8 mouse cellular contexts compared by ENCODE assay signal in genomic region chr2:29787937-29788681, GRCm38 (mm10). TPM values are rescaled to one million over a fixed set of nuclear protein-coding genes. Genes with fewer than 3 reads are reported as not detected.
A peak's percentile ranks its signal among the peaks of the same experiment; 100 is the strongest.
DNase-seq lines count a peak whose midpoint lies in the region; ATAC-seq and TF ChIP-seq lines count a peak whose summit lies in the region.

TSS of gene Trub2 (minus strand) at chr2:29788502.

- TF ChIP-seq CTCF in ES-Bruce4 (IDR thresholded peaks at IDR 0.05; ENCODE audit: low read depth, low read length) = no peak
- no peak for TF ChIP-seq CTCF in stomach, postnatal 0 days (IDR thresholded peaks at IDR 0.05; ENCODE audit: low read depth)

- peak within 1 kb of the TSS; percentile 94 for H3K4me3 ChIP-seq in ES-Bruce4 (ENCODE audit: low read depth, low read length)
- peak within 1 kb of the TSS; percentile 78 for H3K4me3 ChIP-seq in forebrain, embryonic 12.5 days (replicated peaks)
- peak within 1 kb of the TSS; percentile 73 for H3K4me3 ChIP-seq in heart, embryonic 16.5 days (ENCODE audit: low read length)
- H3K4me3 ChIP-seq in liver, embryonic 15.5 days (replicated peaks) = peak within 1 kb of the TSS; percentile 73
- peak within 1 kb of the TSS; percentile 60 for H3K4me3 ChIP-seq in neural tube, embryonic 12.5 days
- peak within 1 kb of the TSS; percentile 68 for H3K4me3 ChIP-seq in stomach, postnatal 0 days (ENCODE audit: low read depth, low read length)

- peaks cover 32% of the 10 kb centered on the region for H3K36me3 ChIP-seq in ES-Bruce4 (ENCODE audit: control insufficient read depth, insufficient read depth, low read length, poor library complexity, severe bottlenecking)
- peaks cover 60% of the 10 kb centered on the region for H3K36me3 ChIP-seq in forebrain, embryonic 12.5 days (replicated peaks)
- peaks cover 29% of the 10 kb centered on the region for H3K36me3 ChIP-seq in heart, embryonic 16.5 days (ENCODE audit: control insufficient read depth, insufficient read depth)
- peaks cover 37% of the 10 kb centered on the region for H3K36me3 ChIP-seq in liver, embryonic 15.5 days (replicated peaks)
- H3K36me3 ChIP-seq in neural tube, embryonic 12.5 days = peaks cover 57% of the 10 kb centered on the region
- H3K36me3 ChIP-seq in stomach, postnatal 0 days (ENCODE audit: control insufficient read depth, insufficient read depth, low read length) = peaks cover 17% of the 10 kb centered on the region

- H3K27me3 ChIP-seq in ES-Bruce4 (ENCODE audit: control insufficient read depth, insufficient read depth, low read length, poor library complexity, severe bottlenecking) = no peaks in the 10 kb centered on the region
- no peaks in the 10 kb centered on the region for H3K27me3 ChIP-seq in forebrain, embryonic 12.5 days
- H3K27me3 ChIP-seq in heart, embryonic 16.5 days (ENCODE audit: control insufficient read depth, insufficient read depth, low read length) = no peaks in the 10 kb centered on the region
- no peaks in the 10 kb centered on the region for H3K27me3 ChIP-seq in liver, embryonic 15.5 days
- no peaks in the 10 kb centered on the region for H3K27me3 ChIP-seq in neural tube, embryonic 12.5 days (replicated peaks)
- no peaks in the 10 kb centered on the region for H3K27me3 ChIP-seq in stomach, postnatal 0 days (ENCODE audit: control insufficient read depth, insufficient read depth, low read length)

- no peak for TF ChIP-seq EP300 in ES-Bruce4 (IDR thresholded peaks at IDR 0.05; ENCODE audit: insufficient read depth, low read depth, low read length)
- no peak for TF ChIP-seq EP300 in stomach, postnatal 0 days (optimal IDR thresholded peaks at IDR 0.05)

- WGBS in forebrain, embryonic 12.5 days = under 1% methylated on average over 45 of the region's 45 CpGs
- WGBS in heart, embryonic 16.5 days = under 1% methylated on average over 45 of the region's 45 CpGs
- under 1% methylated on average over 45 of the region's 45 CpGs for WGBS in liver, embryonic 15.5 days (ENCODE audit: insufficient replicate concordance)
- WGBS in neural tube, embryonic 12.5 days = under 1% methylated on average over 45 of the region's 45 CpGs
- WGBS in stomach, postnatal 0 days = under 1% methylated on average over 45 of the region's 45 CpGs

- H3K27ac ChIP-seq in ES-Bruce4 (ENCODE audit: insufficient read depth, low read length) = no peak within 1 kb of the TSS
- H3K27ac ChIP-seq in forebrain, embryonic 12.5 days = peak within 1 kb of the TSS; percentile 75
- H3K27ac ChIP-seq in heart, embryonic 16.5 days (ENCODE audit: low read length) = peak within 1 kb of the TSS; percentile 77
- H3K27ac ChIP-seq in liver, embryonic 15.5 days (replicated peaks) = peak within 1 kb of the TSS; percentile 83
- H3K27ac ChIP-seq in neural tube, embryonic 12.5 days = no peak within 1 kb of the TSS
- H3K27ac ChIP-seq in stomach, postnatal 0 days (replicated peaks) = peak within 1 kb of the TSS; percentile 81

- TF ChIP-seq POLR2A in ES-Bruce4 (IDR thresholded peaks at IDR 0.05; ENCODE audit: insufficient read depth, low read length) = no peak

- peaks cover 6% of the 10 kb centered on the region for H3K4me1 ChIP-seq in ES-Bruce4 (ENCODE audit: control insufficient read depth, insufficient read depth, low read length)
- peaks cover 17% of the 10 kb centered on the region for H3K4me1 ChIP-seq in forebrain, embryonic 12.5 days
- H3K4me1 ChIP-seq in heart, embryonic 16.5 days (ENCODE audit: control insufficient read depth, insufficient read depth, low read length) = peaks cover 8% of the 10 kb centered on the region
- H3K4me1 ChIP-seq in liver, embryonic 15.5 days (replicated peaks) = peaks cover 20% of the 10 kb centered on the region
- H3K4me1 ChIP-seq in neural tube, embryonic 12.5 days = peaks cover 15% of the 10 kb centered on the region
- no peaks in the 10 kb centered on the region for H3K4me1 ChIP-seq in stomach, postnatal 0 days (replicated peaks; ENCODE audit: control insufficient read depth, insufficient read depth)

- DNase-seq in c-Kit-positive CD71-positive TER-119-positive erythroid progenitor cells, embryonic 14.5 days (ENCODE audit: low spot score) = peak; percentile 81
- peak; percentile 87 to 92 for DNase-seq in kidney, postnatal 4 days
- peak; percentile 88 for DNase-seq in stomach, postnatal 0 days (ENCODE audit: low spot score)

- peak; percentile 84 for ATAC-seq in forebrain, embryonic 12.5 days (ENCODE audit: low FRiP score)
- peak; percentile 90 for ATAC-seq in heart, embryonic 16.5 days (replicated peaks; ENCODE audit: extremely low read depth, insufficient read depth, low FRiP score)
- peak; percentile 90 for ATAC-seq in liver, embryonic 15.5 days (ENCODE audit: insufficient read depth)
- peak; percentile 90 for ATAC-seq in neural tube, embryonic 12.5 days (ENCODE audit: low FRiP score, low read depth)
- peak; percentile 87 for ATAC-seq in stomach, postnatal 0 days (ENCODE audit: low FRiP score, low TSS enrichment)

- H3K9ac ChIP-seq in ES-Bruce4 (ENCODE audit: low read depth, poor library complexity, severe bottlenecking) = peak within 1 kb of the TSS; percentile 56
- peak within 1 kb of the TSS; percentile 75 for H3K9ac ChIP-seq in forebrain, embryonic 12.5 days
- peak within 1 kb of the TSS; percentile 76 for H3K9ac ChIP-seq in heart, embryonic 16.5 days (ENCODE audit: low read length)
- H3K9ac ChIP-seq in liver, embryonic 15.5 days = peak within 1 kb of the TSS; percentile 65
- peak within 1 kb of the TSS; percentile 71 for H3K9ac ChIP-seq in neural tube, embryonic 12.5 days
- peak within 1 kb of the TSS; percentile 69 for H3K9ac ChIP-seq in stomach, postnatal 0 days (ENCODE audit: low read length)

- peak within 1 kb of the TSS; percentile 79 for H3K4me2 ChIP-seq in forebrain, embryonic 12.5 days
- peak within 1 kb of the TSS; percentile 86 for H3K4me2 ChIP-seq in heart, embryonic 16.5 days (ENCODE audit: low read depth, low read length)
- peak within 1 kb of the TSS; percentile 89 for H3K4me2 ChIP-seq in liver, embryonic 15.5 days
- H3K4me2 ChIP-seq in neural tube, embryonic 12.5 days (replicated peaks) = peak within 1 kb of the TSS; percentile 78
- peak within 1 kb of the TSS; percentile 95 for H3K4me2 ChIP-seq in stomach, postnatal 0 days (replicated peaks; ENCODE audit: low read depth)

- no peaks in the 10 kb centered on the region for H3K9me3 ChIP-seq in ES-Bruce4 (replicated peaks; ENCODE audit: control insufficient read depth, insufficient read depth, low read length, poor library complexity, severe bottlenecking)
- H3K9me3 ChIP-seq in forebrain, embryonic 12.5 days = no peaks in the 10 kb centered on the region
- no peaks in the 10 kb centered on the region for H3K9me3 ChIP-seq in heart, embryonic 16.5 days (replicated peaks; ENCODE audit: control insufficient read depth, low read length)
- H3K9me3 ChIP-seq in liver, embryonic 15.5 days (replicated peaks) = no peaks in the 10 kb centered on the region
- no peaks in the 10 kb centered on the region for H3K9me3 ChIP-seq in neural tube, embryonic 12.5 days
- H3K9me3 ChIP-seq in stomach, postnatal 0 days (ENCODE audit: control insufficient read depth, low read length) = no peaks in the 10 kb centered on the region

RNA-seq across cellular contexts. Expression of gene Trub2, which starts in this region (rescaled TPM):
- 52.4 and 54.9 TPM in 2 replicates for polyA plus RNA-seq in ES-Bruce4 (2011; ENCODE audit: insufficient read depth, insufficient read length, low read depth, missing spikeins)
- polyA plus RNA-seq in forebrain, embryonic 12.5 days (2016; fragmentation: Nextera tagmentation; extraction: Ambion mirVana) = 40.0 and 42.5 TPM in 2 replicates
- polyA plus RNA-seq in heart, embryonic 16.5 days (2015; fragmentation: Nextera tagmentation; extraction: Ambion mirVana) = 26.4 and 29.6 TPM in 2 replicates
- polyA plus RNA-seq in liver, embryonic 15.5 days (2015; fragmentation: Nextera tagmentation; extraction: Ambion mirVana) = 11.1 and 13.0 TPM in 2 replicates
- polyA plus RNA-seq in neural tube, embryonic 12.5 days (2016; fragmentation: Nextera tagmentation; extraction: Ambion mirVana) = 44.4 and 44.7 TPM in 2 replicates
- polyA plus RNA-seq in stomach, postnatal 0 days (2015; fragmentation: Nextera tagmentation; extraction: Ambion mirVana) = 14.7 TPM in 2 replicates

Comparison
In these comparisons a context has a peak if more than half of its experiments do, and no peak if none do; other contexts are left out.
1. H3K27ac ChIP-seq: peak in forebrain, embryonic 12.5 days (single experiment), heart, embryonic 16.5 days (single experiment), liver, embryonic 15.5 days (single experiment) and stomach, postnatal 0 days (single experiment); none in ES-Bruce4 (single experiment) and neural tube, embryonic 12.5 days (single experiment).
2. Peak in every context shown above with its lines, with median percentiles within 50 percentile points of each other: H3K4me3 ChIP-seq, H3K9ac ChIP-seq, DNase-seq, ATAC-seq and H3K4me2 ChIP-seq.